Mouse (Mus musculus) kidney, postnatal 0 days (tissue): ENCODE data around the gene Itsn2. TPM values are rescaled to one million over a fixed set of nuclear protein-coding genes. Genes with fewer than 3 reads are reported as not detected.
A peak's percentile ranks its signal among the peaks of the same experiment; 100 is the strongest.

Source experiments
- ATAC-seq: fragments of 200-750 bp; cut with Nextera tagmentation; replicated peaks from 2 replicates; pipeline ENCODE4 v1.8.0; 2017; ENCODE audit warnings: low read depth, moderate number of reproducible peaks, moderate TSS enrichment, moderate library complexity; ENCODE audit not compliant: low FRiP score
- DNase-seq: peaks from one replicate; pipeline ENCODE4 v3.0.0-alpha.2; 2016; ENCODE audit warnings: low spot score
- H3K27ac ChIP-seq: fragments of 300-500 bp; sonication (generic); 2 replicates; pipeline ENCODE4 v1.5.1; 2014; ENCODE audit warnings: mild to moderate bottlenecking
- H3K27me3 ChIP-seq: fragments of 300-500 bp; sonication (generic); 2 replicates; pipeline ENCODE4 v1.6.1; 2014; ENCODE audit warnings: low read length, mixed read lengths; ENCODE audit not compliant: insufficient read depth
- H3K36me3 ChIP-seq: fragments of 300-500 bp; sonication (generic); 2 replicates; pipeline ENCODE4 v1.6.1; 2014; ENCODE audit warnings: low read length, mixed read lengths; ENCODE audit not compliant: insufficient read depth
- H3K4me1 ChIP-seq: fragments of 300-500 bp; sonication (generic); replicated peaks from 2 replicates; pipeline ENCODE4 v1.6.1; 2014; ENCODE audit warnings: antibody characterized with exemption, low read length, mixed read lengths; ENCODE audit not compliant: insufficient read depth
- H3K4me2 ChIP-seq: fragments of 300-500 bp; sonication (generic); 2 replicates; pipeline ENCODE4 v1.6.1; 2014; ENCODE audit warnings: mild to moderate bottlenecking, low read length, moderate library complexity, mixed read lengths
- H3K4me3 ChIP-seq: fragments of 300-500 bp; sonication (generic); replicated peaks from 2 replicates; pipeline ENCODE4 v1.5.1; 2014; ENCODE audit warnings: low read depth, low read length
- H3K9ac ChIP-seq: fragments of 300-500 bp; sonication (generic); 2 replicates; pipeline ENCODE4 v1.6.1; 2014; ENCODE audit warnings: low read depth, low read length
- H3K9me3 ChIP-seq: fragments of 300-500 bp; sonication (generic); replicated peaks from 2 replicates; pipeline ENCODE4 v1.6.1; 2016; ENCODE audit warnings: low read length, inconsistent platforms, mixed read lengths
- CTCF ChIP-seq: IDR thresholded peaks from 2 replicates; pipeline ENCODE4 v1.5.1; 2016; ENCODE audit warnings: antibody characterized with exemption, low read depth, mild to moderate bottlenecking, moderate library complexity
- WGBS: fragments of 180-500 bp; shearing (Covaris S2); extraction: QIAGEN DNeasy Blood & Tissue Kit; methylation state at CpG from one replicate; pipeline ENCODE4 v1.1.7; 2014; 5-methylcytosine and 5-hydroxymethylcytosine counted together
- polyA plus RNA-seq: library from polyadenylated mRNA; unstranded; fragments of >200 nt; fragmentation: Nextera tagmentation; extraction: Ambion mirVana; gene quantifications from 2 replicates; pipeline ENCODE4 v1.2.1, GENCODE M21; 2015

Gene Itsn2
- polyA plus RNA-seq, 1 experiment from 2014 or later: 35.7 TPM

- DNase-seq (no peak), ATAC-seq (no peak)
- Histone ChIP-seq H3K9ac (no peak overlapping the region), H3K36me3 (no peaks in the 10 kb centered on the region), H3K9me3 (no peaks in the 10 kb centered on the region), H3K4me2 (no peak overlapping the region), H3K4me1 (0 out of 2 replicates have a peak, but pooled peaks cover 6% of the 10 kb centered on the region), H3K27ac (no peak overlapping the region), H3K27me3 (no peaks in the 10 kb centered on the region), H3K4me3 (no peak overlapping the region)
- WGBS: 70% methylated on average over 5 of the region's 6 CpGs
- TF ChIP-seq CTCF: no peak
Observed at GRCm38 (mm10) chr12:4555451-4555850, 37.0 kb upstream of the Itsn2 start.

- Histone ChIP-seq H3K9me3 (no peaks in the 10 kb centered on the region), H3K9ac (no peak overlapping the region), H3K4me1 (0 out of 2 replicates have a peak, but pooled peaks cover 6% of the 10 kb centered on the region), H3K4me3 (no peak overlapping the region), H3K27ac (no peak overlapping the region), H3K36me3 (no peaks in the 10 kb centered on the region), H3K27me3 (no peaks in the 10 kb centered on the region), H3K4me2 (no peak overlapping the region)
- ATAC-seq (no peak), DNase-seq (no peak)
- TF ChIP-seq CTCF: no peak
- WGBS: 87% methylated on average over 9 of the region's 9 CpGs
Observed at GRCm38 (mm10) chr12:4556891-4557290, 35.5 kb upstream of the Itsn2 start.

- no peak overlapping the region for H3K27ac ChIP-seq
- DNase-seq: no peak
- TF ChIP-seq CTCF: no peak
- 54% methylated on average over 3 of the region's 3 CpGs for WGBS
- H3K4me3 ChIP-seq: no peak overlapping the region
- no peak overlapping the region for H3K9ac ChIP-seq
- H3K4me2 ChIP-seq: no peak overlapping the region
- H3K9me3 ChIP-seq: no peaks in the 10 kb centered on the region
- H3K27me3 ChIP-seq: no peaks in the 10 kb centered on the region
- H3K36me3 ChIP-seq: no peaks in the 10 kb centered on the region
- no peak for ATAC-seq
- H3K4me1 ChIP-seq: 0 out of 2 replicates have a peak, but pooled peaks cover 6% of the 10 kb centered on the region
Observed at GRCm38 (mm10) chr12:4557436-4557835, 35.0 kb upstream of the Itsn2 start.

- no peak for TF ChIP-seq CTCF
- no peak overlapping the region for H3K27ac ChIP-seq
- DNase-seq (no peak), ATAC-seq (no peak)
- H3K4me2 ChIP-seq: no peak overlapping the region
- H3K9me3 ChIP-seq: no peaks in the 10 kb centered on the region
- no peaks in the 10 kb centered on the region for H3K36me3 ChIP-seq
- 91% methylated on average over 3 of the region's 3 CpGs for WGBS
- H3K27me3 ChIP-seq: no peaks in the 10 kb centered on the region
- no peak overlapping the region for H3K9ac ChIP-seq
- H3K4me3 ChIP-seq: no peak overlapping the region
- 0 out of 2 replicates have a peak, but pooled peaks cover 6% of the 10 kb centered on the region for H3K4me1 ChIP-seq
Observed at GRCm38 (mm10) chr12:4558013-4558412, 34.4 kb upstream of the Itsn2 start.

- Histone ChIP-seq H3K4me1 (0 out of 2 replicates have a peak, but pooled peaks cover 6% of the 10 kb centered on the region), H3K4me3 (no peak overlapping the region), H3K27me3 (no peaks in the 10 kb centered on the region), H3K27ac (peak overlapping the region; percentile 50; the same call in 1 of the 2 replicates), H3K9ac (no peak overlapping the region), H3K36me3 (no peaks in the 10 kb centered on the region), H3K4me2 (no peak overlapping the region), H3K9me3 (no peaks in the 10 kb centered on the region)
- TF ChIP-seq CTCF: no peak; the same call in 1 of the 2 replicates
- DNase-seq: peak; percentile 82
- ATAC-seq: 0 out of 2 replicates have a peak, but pooled peaks have one; percentile 21
- 56% methylated on average over 9 of the region's 9 CpGs for WGBS
Observed at GRCm38 (mm10) chr12:4558475-4559279, 33.8 kb upstream of the Itsn2 start.

- no peak overlapping the region for H3K4me2 ChIP-seq
- peak; percentile 63 for ATAC-seq
- H3K9me3 ChIP-seq: no peaks in the 10 kb centered on the region
- 13% methylated on average over 5 of the region's 5 CpGs for WGBS
- no peak overlapping the region for H3K4me3 ChIP-seq
- TF ChIP-seq CTCF: peak; percentile 81
- H3K36me3 ChIP-seq: no peaks in the 10 kb centered on the region
- peak; percentile 81 for DNase-seq
- no peaks in the 10 kb centered on the region for H3K4me1 ChIP-seq
- no peak overlapping the region for H3K27ac ChIP-seq
- no peaks in the 10 kb centered on the region for H3K27me3 ChIP-seq
- H3K9ac ChIP-seq: no peak overlapping the region
Observed at GRCm38 (mm10) chr12:4571864-4572263, 20.6 kb upstream of the Itsn2 start.
